Mouse (Mus musculus): ENCODE measurements around the gene A430005L14Rik.

A430005L14Rik gene

DNA sequence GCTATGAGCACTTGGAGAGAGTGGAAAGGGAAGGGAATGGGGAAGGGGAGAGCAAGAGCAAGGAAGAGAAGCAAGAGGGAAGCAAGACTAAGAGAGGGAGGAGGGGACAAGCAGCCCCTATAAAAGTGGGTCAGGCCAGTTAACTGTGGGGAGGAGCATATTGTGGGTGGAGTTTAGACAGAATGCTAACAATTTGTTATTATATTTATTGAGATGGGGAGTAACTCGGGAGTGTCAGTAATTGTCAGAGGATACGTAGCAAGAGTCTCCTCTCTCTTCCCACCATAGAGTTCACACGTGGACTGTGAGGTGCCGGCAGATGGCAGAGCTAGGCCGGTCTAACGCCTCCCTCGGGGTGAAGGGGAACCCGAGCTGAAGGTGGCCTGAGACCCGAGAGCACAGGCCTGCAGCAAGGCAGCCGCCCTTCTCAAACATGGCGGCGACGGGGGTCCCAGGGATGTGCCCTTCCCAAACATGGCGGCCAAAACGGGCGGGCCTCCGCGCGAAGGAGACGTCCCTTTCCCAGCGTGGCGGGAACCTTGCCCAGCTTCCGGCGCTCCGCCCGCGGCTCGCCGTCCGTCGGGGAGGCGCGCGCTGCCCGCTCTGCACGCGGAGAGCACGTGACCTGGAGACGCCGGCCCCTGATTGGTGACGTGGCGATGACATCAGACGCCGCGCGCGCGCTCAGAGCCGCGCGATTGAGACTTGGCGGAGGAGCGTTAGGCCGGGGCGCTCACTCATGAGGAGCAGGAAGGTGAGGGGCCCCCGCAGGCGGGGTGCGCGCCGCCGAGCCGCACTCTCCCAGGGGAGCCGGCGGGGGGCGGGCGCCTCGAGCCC, at the start of gene A430005L14Rik:
A430005L14Rik (plus strand) TSS at position 669 of the 837 bp plus-strand sequence.
- peak; percentile 98 for DNase-seq

DNA sequence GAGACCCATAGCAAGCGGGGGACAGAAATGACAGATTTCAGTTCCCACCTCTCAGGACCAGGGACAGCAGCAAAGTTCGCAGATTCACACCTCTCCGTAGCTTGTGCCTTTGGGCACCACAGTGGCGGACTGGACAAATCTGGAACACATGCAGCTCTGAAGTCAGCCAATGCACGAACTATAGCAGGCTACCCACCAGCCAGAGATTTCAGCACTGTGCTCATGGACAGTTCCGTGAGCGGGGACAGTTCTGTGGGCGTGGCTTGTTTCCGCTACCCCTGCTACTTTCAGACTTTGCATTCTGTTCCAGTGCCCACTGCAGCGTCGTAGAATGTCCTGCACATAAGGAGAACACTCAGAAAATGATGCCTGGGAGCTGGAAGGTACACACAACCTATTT, 49.5 kb upstream of the A430005L14Rik start:
- peak; percentile 11 for DNase-seq

DNA sequence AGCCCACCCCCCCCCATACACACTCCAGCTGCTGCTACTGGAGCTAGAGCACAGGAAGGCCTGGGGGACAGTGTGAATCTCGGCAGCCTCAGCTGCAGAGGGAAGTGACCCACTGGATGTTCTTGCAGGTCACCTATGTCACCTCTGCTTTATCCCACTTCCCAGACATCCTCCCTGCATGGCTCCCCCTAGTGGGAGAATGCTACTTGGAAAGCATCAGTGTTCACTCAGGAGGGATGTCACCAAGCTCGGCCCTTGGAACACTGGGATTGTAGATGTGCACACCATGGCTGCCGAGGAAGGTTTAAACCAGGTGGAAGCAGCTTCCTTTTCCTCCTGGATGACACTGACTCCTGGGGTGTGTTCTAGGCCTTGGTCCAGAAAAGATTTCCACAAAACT, 43.4 kb upstream of the A430005L14Rik start:
- no peak for DNase-seq

DNA sequence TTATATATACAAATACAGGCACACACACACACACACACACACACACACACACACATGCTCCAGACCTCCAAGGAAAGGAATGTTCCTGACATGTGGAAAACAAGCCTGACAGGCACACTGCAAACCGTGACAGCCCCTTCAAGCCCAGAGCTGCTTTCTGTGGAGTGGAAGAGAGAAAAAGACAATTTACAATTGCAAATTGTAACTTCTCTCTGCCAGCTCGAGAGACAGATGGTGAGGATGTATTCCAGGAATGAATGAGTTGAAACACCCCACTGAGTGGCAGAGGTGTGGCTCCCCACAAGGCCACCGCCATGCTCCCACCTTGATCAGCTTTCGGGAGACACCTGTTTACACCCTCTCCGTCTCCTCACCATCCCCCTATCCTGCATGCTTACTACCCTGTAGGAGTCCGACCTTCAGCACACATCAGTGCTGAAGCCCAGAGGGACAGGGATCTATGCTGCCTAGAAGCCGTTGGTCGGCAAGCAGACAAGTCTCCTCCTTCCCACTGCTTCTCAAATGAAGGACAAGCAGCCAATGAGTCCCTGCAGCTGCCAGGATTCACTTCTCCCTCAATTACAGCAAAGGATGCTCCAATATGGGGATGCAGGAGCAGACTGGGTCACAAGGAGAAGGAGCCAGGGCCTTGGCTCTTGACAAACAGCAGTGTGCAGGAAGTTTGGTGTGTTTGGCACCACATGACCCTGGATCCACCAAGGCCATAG, 39.1 kb upstream of the A430005L14Rik start:
- DNase-seq, result no peak

DNA sequence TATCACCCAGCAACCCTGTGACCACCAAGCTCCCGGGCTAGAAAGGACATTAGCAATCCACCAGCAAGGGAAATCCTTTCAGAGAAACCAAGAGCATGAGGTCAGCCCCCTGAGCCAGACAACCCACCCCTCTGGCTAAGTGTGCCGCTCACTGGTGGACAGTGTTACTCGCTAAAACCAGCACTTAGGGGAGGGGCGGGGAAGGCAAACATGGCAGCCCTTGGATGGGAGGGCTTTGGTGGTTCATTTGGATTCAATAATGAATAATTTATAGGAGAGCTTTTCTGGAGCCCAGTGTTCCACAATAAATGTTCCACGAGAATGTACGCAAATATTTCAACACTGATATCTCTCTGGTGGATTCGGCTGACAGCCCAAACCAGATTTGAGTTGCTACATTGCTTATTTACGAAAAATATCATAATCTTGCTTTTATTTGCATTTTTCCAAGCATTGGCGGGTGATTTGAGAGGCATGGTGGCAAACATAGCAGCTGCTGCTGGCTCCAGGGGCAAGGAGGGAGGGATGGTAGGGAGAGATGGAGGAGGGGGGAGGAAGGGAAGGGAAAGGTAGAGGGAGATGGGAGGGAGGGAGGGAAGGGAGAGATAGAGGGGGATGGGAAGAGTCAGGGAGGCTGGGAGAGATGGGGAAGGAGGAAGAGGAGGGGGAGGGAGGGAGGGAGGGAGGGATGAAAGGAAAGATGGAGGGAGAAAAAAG, 36.4 kb upstream of the A430005L14Rik start:
- no peak for DNase-seq

DNA sequence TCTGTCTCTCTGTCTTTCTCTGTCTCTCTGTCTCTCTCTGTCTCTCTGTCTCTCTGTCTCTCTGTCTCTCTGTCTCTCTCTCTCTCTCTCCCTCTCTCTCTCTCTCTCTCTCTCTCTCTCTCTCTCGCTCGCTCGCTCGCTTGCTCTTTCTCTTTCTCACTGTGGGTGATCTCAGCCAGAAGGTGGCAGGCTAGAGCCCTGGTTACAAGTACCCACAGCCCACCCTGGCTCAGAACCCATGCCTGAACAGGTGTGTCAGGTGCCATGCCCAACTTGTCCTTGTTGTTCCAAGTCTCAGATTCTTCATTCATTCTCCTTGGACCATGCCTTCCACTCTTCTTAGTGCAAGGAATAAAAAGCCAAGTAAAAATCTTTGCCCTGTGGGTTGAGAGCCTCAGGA, 34.9 kb upstream of the A430005L14Rik start:
- peak; percentile 22 for DNase-seq

DNA sequence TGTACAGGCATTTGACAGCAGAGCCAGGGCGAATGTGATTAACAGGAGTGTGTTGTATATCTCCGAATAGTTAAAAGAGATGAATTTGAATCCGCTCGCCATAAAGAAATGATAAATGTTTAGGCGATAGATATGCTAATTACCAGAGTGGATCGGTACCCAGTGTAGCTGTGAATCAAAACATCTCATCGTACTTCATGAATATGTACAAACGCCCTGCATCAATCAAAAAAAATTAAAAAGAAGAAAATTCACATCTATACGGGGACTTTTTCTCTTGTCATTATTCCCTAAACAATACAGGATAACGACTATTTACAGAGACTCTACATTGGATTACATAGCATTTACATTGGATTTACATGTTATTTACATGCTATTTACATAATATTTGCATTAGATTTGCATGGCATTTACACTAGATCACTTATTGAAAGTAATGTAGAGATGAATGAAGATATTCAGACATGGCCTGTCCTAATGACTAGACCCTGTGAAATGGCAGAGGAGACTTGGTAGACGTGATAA, 28.2 kb upstream of the A430005L14Rik start:
- no peak for DNase-seq

DNA sequence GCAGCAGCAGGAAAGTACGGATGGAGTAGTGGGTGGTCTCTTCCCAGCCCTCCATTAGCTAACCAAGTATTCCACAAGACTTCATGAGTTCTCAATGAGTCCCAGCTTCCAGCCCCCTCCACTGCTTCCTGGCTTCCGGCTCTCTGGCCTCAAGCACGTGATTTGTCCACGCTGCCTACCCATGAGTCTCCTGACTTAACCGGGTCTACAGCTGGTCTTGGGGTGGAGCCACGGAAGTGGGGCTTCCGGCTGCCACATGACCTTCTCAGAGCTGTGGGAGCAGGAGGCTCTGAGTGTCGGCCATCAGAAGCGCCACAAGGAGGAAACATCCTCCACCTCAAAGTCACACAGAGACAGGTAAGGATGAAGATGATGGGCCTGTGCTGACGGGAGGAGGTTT, 27.6 kb upstream of the A430005L14Rik start:
- DNase-seq, result no peak

DNA sequence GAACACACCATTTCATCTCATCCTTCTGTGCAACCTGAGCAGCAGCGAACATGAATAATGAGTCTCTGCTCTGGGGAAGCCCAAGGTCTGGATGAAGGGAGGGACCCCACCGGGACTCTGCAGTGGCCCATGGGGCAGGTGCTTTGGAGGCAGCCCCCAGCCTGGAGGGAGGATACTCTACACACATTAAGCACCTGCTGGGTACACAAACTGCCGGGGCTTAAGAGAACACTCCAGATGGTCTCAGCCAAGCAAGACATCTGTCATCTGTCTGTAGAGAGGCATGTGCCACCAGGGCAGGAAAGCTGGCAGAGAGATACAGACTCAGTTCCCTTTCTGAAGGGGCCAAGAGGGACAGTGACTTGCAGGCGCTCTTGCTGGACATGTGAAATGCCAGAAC, 27.1 kb upstream of the A430005L14Rik start:
- DNase-seq, result no peak

DNA sequence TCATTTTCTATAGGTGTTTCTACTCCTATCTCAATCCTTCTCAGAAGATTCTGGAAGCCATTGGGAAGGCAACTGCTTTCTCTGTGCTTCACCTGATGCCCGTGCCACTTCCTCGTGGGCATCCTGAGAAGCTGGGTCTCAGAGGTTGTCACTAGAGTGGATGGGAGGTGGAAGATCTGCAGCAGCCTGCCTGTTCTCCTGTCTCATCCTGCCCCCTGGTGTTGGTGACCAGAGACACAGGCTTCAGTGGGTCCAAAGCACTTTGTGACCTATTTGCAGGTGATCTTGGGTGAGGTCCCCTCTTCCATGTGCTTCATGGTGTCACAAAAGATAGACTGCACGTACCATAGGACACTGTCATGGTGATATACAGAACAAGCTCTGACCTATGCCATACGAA, 13.8 kb upstream of the A430005L14Rik start:
- DNase-seq, result peak; percentile 22

DNA sequence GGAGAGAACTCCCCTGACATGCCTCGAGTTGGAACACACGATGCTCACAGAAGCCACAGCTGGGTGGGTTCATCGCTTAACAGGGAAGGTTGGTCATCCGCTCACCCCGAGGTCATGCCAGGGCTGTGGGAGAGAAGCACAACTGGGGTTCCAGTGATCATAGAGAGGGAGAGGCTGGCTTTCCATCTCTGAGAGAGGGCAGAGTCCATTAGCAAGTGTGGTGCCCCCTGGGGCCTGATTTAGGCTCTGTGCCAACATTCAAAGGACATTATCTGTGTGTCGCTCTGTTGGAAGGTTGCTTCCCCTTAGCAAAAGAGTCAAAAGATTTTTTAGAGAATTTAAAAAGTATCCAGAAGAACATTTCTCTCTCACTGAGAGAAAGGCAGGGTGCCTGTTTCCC, 12.8 kb upstream of the A430005L14Rik start:
- no peak for DNase-seq

DNA sequence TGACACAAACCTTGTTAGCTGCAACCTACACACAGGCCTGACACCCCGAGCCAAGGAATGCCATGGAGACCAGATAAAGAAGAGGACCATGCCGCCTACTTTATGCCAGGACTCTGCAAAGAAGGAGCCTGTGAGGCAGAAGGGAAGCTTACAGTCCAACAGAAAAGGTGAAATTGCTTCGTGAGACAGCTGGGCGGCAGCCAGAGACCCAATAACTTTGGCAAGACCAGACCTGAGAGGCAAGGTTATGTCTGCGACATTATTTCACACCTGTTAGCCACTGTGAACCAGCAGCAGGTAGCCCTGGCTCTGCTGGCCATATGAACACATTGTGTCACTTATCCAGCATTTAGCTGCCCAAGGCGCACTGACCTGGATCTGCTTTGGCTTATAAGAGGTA, 11.3 kb upstream of the A430005L14Rik start:
- DNase-seq, result no peak

DNA sequence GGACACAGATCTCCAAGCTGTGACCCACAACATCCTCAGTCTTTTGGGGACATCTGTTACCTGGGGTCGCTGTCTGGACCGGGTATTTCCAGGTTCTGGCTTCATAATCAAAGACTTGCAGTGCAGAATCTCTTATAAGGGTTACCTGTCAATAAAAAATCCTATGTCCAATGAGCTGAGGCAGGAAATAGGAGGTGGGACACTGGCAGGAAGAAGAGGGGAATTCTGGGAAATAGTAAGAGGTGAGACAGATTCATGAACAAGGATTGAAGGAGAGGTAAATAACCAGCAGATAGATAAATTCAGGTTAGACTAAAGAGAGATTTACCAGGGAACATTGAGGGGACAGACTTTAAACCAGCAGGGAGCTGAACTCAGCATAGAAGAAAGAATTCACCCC, 6.7 kb upstream of the A430005L14Rik start:
- DNase-seq, result no peak

DNA sequence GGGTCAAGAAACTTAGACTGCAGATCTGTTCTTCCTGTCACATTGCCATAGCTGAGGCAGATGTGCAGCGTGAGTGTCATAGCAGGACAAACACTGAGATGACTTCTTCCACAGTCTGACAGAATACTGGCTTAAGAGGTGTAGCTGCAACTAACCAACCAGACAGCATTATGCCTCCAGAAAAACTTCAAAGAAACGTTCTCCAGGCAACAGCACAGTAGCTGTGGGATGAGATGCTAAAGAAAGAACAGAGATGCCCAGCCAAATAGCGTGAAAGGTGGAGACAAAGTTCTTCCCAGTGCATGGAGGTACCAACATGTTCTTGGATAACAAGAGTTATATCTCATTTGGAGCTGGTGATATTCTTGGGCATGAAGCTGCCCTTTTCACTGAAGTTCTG, 5.9 kb upstream of the A430005L14Rik start:
- DNase-seq, result no peak

DNA sequence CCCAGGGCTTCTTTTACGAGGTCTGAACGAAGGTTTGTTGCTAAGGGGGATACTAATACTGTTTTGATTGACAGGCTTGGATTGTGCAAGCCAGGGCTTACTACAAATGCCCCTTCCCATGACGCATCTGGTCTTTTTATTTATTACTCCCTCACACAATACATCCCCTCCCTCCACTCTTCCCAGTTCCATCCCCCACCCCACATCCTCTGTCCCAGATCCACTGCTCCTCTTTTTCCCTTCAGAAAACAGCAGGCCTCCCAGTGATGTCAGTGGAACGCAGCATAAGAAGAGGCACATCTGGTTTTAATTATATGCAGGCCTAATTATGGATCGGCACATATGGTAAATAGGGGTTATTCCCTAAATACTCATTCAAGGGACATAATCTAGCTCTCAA, 5.3 kb upstream of the A430005L14Rik start:
- DNase-seq, result no peak

DNA sequence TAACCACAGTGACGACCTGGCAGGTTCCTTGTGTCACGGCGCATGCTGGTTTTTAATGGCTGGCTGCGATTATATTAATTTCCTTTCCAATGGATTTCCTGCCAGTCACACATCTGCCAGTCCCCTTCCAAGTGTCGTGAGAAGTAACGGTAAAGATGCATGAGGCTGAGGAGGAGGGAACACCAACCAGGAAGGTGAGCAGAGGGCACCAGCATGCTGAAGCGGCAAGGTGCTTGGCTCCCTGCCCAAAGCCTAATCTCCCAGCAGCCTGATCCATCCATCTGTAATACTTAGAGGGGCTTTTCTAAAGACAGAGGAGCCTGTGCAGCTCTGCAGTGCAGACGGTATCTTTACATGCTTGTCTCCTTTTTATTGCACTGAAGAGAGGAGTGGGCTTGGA, 1.4 kb upstream of the A430005L14Rik start:
- DNase-seq, result no peak

DNA sequence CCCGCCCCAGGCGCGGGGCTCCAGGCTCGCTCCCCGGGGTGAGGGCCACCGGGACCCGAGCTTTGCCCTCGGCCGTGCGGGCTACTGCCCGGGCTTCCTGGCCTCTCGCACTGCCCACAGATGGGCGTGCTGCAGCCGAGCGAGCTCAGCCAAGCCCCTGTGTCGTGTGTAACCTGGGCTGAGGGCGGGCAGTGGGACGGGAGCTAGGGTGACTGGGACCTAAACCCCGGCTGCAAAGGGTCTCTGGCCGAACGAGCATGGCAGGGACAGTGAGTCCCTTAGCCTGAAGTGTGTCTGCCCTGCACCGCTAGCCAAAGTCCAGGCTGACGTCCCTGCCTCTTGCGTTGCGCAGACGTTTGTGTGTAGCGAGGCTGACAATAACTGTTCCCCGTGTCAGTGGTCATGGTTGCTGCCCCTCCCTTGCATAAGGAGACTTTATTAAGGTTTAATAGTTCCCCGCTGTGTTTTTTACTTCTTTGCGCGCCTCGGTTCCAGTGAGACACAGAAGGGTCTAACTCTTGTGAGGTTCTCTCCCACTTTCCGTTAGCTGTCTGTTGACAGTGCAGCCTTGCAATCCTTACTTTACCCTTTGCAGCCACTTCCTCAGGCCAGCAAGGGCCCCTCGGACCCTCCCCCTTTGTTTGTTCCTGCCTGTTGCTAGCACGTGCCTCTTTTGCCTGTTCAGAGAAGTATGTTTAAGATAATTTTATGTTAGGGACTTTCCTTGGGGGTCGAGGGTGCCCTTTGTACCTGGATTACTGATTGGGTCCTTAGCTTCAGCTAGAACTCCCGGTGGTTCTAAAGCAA, 610 bp downstream of the A430005L14Rik start:
- DNase-seq, result peak; percentile 29

DNA sequence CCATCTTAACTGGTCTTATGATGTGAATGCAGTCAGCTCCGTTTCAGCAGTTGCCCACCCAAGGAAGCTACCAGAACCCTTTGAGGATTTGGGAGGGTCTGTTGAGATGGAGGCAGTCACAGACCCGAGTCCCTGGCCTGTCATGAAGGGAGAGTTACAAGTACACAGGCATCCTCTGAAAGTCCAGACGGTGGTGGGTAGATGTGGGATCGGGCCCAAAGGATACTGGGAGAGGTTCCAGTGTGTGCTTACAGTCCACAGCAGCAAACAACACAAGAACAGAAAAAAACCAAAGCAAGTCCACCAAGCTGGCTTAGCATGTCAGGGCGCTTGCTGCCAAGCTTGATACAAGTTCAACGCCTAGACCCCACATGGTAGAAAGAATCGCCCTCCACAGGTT, 5.6 kb downstream of the A430005L14Rik start:
- DNase-seq, result no peak

DNA sequence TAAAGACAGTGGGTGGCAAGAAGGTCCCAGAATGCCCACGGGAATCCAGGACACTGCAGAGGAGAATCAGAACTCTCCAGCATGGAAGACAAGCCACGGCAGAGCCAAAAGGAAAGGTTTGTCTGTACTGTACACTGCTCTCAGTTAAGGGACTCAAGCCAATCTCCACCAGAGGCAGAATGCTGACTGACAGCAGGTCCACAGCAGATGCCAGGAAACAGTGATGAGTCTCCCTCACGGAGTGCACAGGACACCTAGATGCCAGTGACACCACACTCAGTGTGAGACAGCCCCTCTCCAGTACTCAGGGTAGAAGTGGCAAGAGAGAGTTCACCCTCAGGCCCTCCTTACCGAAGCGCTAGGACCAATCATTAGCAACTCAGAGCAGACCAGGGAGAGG, 9.6 kb downstream of the A430005L14Rik start:
- no peak for DNase-seq

DNA sequence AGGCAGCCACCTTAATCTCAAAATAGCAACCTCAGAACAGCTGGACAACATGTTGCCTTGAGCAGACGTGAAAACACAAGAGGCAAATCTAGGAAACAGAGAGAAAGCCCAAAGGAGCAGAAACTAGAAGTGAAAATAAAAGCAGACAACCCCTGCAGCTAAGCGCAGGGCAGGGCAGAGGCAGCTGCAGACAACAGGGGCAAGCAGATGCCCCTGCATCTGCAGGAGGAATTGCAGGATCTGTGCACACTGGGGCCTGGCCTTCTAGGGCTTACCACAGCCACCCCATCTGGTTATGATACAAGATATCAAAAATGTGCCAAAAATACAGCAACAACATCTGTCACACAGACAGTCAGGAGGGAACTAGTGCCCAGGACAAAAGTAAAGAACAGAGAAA, 10.5 kb downstream of the A430005L14Rik start:
- DNase-seq, result no peak

DNA sequence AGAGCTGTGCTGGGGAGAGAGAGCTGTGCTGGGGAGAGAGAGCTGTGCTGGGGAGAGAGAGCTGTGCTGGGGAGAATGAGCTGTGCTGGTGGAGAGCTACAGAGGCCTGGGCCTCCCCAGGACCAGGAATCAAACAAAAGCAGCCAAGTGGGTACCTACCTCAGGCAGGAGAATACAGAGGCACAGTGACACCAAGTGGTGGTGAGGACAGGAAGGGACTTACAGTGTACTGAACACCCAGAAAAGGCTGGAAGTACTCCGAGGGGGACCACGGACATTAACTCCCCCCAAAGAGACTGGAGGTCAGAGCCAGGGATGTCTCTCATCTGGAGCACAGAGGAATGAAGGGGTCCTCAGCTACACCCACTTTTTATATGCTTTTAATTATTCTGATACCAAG, 11.0 kb downstream of the A430005L14Rik start:
- no peak for DNase-seq
